Mouse (Mus musculus) heart, postnatal 0 days (tissue): ENCODE data around the gene Casc3. TPM values are rescaled to one million over a fixed set of nuclear protein-coding genes. Genes with fewer than 3 reads are reported as not detected.

Source experiments
- ATAC-seq: fragments of 200-750 bp; cut with Nextera tagmentation; 2 replicates; pipeline ENCODE4 v1.8.0; 2017; ENCODE audit warnings: low read depth, moderate number of reproducible peaks, moderate library complexity; ENCODE audit not compliant: insufficient read depth
- DNase-seq: peaks from one replicate; pipeline ENCODE4 v3.0.0-alpha.2; 2016; ENCODE audit warnings: low spot score
- H3K27ac ChIP-seq: fragments of 300-500 bp; sonication (generic); 2 replicates; pipeline ENCODE4 v1.5.1; 2014; ENCODE audit warnings: low read depth, mild to moderate bottlenecking
- H3K27me3 ChIP-seq: fragments of 300-500 bp; sonication (generic); 2 replicates; pipeline ENCODE4 v1.6.1; 2014; ENCODE audit warnings: low read length, mixed read lengths; ENCODE audit not compliant: control insufficient read depth, insufficient read depth
- H3K36me3 ChIP-seq: fragments of 300-500 bp; sonication (generic); replicated peaks from 2 replicates; pipeline ENCODE4 v1.6.1; 2014; ENCODE audit warnings: low read length, mixed read lengths; ENCODE audit not compliant: control insufficient read depth, insufficient read depth
- H3K4me1 ChIP-seq: fragments of 300-500 bp; sonication (generic); 2 replicates; pipeline ENCODE4 v1.6.1; 2014; ENCODE audit warnings: antibody characterized with exemption; ENCODE audit not compliant: control insufficient read depth, insufficient read depth
- H3K4me2 ChIP-seq: fragments of 300-500 bp; sonication (generic); 2 replicates; pipeline ENCODE4 v1.6.1; 2014; ENCODE audit warnings: low read depth, mild to moderate bottlenecking, low read length, moderate library complexity
- H3K4me3 ChIP-seq: fragments of 300-500 bp; sonication (generic); 2 replicates; pipeline ENCODE4 v1.5.1; 2014; ENCODE audit warnings: low read depth, low read length
- H3K9ac ChIP-seq: fragments of 300-500 bp; sonication (generic); replicated peaks from 2 replicates; pipeline ENCODE4 v1.6.1; 2014; ENCODE audit warnings: low read depth, low read length, mixed read lengths
- H3K9me3 ChIP-seq: fragments of 300-500 bp; sonication (generic); replicated peaks from 2 replicates; pipeline ENCODE4 v1.6.1; 2016; ENCODE audit warnings: low read length; ENCODE audit not compliant: control insufficient read depth
- CTCF ChIP-seq: IDR thresholded peaks from 2 replicates; pipeline ENCODE4 v1.5.1; 2016; ENCODE audit warnings: antibody characterized with exemption, control low read depth, low read depth
- EP300 ChIP-seq: IDR thresholded peaks from 2 replicates; pipeline ENCODE4 v1.6.1; 2016; ENCODE audit warnings: antibody characterized with exemption, low read depth
- WGBS: fragments of 180-500 bp; shearing (Covaris S2); extraction: QIAGEN DNeasy Blood & Tissue Kit; methylation state at CpG from one replicate; pipeline ENCODE4 v1.1.7; 2014; 5-methylcytosine and 5-hydroxymethylcytosine counted together
- polyA plus RNA-seq: library from polyadenylated mRNA; unstranded; fragments of >200 nt; fragmentation: Nextera tagmentation; extraction: Ambion mirVana; gene quantifications from 2 replicates; pipeline ENCODE4 v1.2.1, GENCODE M21; 2015
- total RNA-seq: library from RNA; depleted of rRNA; stranded (reverse); fragments of >200 nt; gene quantifications from 2 replicates; pipeline ENCODE4 v1.2.3, GENCODE M21; 2014; ENCODE audit warnings: low replicate concordance

Gene Casc3
- total and polyA plus RNA-seq, 2 experiments from 2014 or later, result 6.8 to 11.9 TPM

- peak; percentile 50 for ATAC-seq
- Histone ChIP-seq H3K27me3 (no peaks in the 10 kb centered on the region), H3K4me3 (no peak overlapping the region), H3K4me1 (0 out of 2 replicates have a peak, but pooled peaks cover 4% of the 10 kb centered on the region), H3K27ac (no peak overlapping the region), H3K36me3 (no peaks in the 10 kb centered on the region), H3K9ac (0 out of 2 replicates have a peak overlapping the region, but pooled peaks have one; percentile 6), H3K4me2 (peak overlapping the region; percentile 36; the same call in 1 of the 2 replicates), H3K9me3 (no peaks in the 10 kb centered on the region)
- TF ChIP-seq EP300 (no peak), CTCF (peak; percentile 3; the same call in 1 of the 2 replicates)
- peak; percentile 16 for DNase-seq
- WGBS, result 13% methylated on average over 19 of the region's 19 CpGs
These were observed 44.6 kb downstream of the Casc3 start for GRCm38 (mm10) chr11:98849196-98849894.

- Histone ChIP-seq H3K36me3 (no peaks in the 10 kb centered on the region), H3K27ac (no peak overlapping the region), H3K4me2 (no peak overlapping the region), H3K4me1 (0 out of 2 replicates have a peak, but pooled peaks cover 4% of the 10 kb centered on the region), H3K9ac (no peak overlapping the region), H3K4me3 (no peak overlapping the region), H3K9me3 (no peaks in the 10 kb centered on the region), H3K27me3 (no peaks in the 10 kb centered on the region)
- 66% methylated on average over 26 of the region's 26 CpGs for WGBS
- TF ChIP-seq EP300 (no peak), CTCF (no peak)
- no peak for DNase-seq
- ATAC-seq, result no peak
These were observed 45.7 kb downstream of the Casc3 start for GRCm38 (mm10) chr11:98850100-98851093.

- ATAC-seq (no peak), DNase-seq (no peak)
- TF ChIP-seq CTCF, result no peak
- TF ChIP-seq EP300, result no peak
- Histone ChIP-seq H3K36me3 (no peaks in the 10 kb centered on the region), H3K4me2 (no peak overlapping the region), H3K27ac (no peak overlapping the region), H3K9ac (no peak overlapping the region), H3K4me3 (no peak overlapping the region), H3K9me3 (no peaks in the 10 kb centered on the region), H3K4me1 (0 out of 2 replicates have a peak, but pooled peaks cover 3% of the 10 kb centered on the region), H3K27me3 (no peaks in the 10 kb centered on the region)
- 91% methylated on average over 8 of the region's 8 CpGs for WGBS
These were observed 49.4 kb downstream of the Casc3 start for GRCm38 (mm10) chr11:98854116-98854515.

GRCm38 (mm10) chr11:98854659-98855058 lies 50.0 kb downstream of the Casc3 start:
- Histone ChIP-seq H3K4me2 (no peak overlapping the region), H3K9me3 (no peaks in the 10 kb centered on the region), H3K36me3 (no peaks in the 10 kb centered on the region), H3K27me3 (no peaks in the 10 kb centered on the region), H3K27ac (no peak overlapping the region), H3K4me1 (no peaks in the 10 kb centered on the region), H3K9ac (no peak overlapping the region), H3K4me3 (no peak overlapping the region)
- ATAC-seq, result no peak
- TF ChIP-seq EP300 (no peak), CTCF (no peak)
- DNase-seq, result no peak
- 91% methylated on average over 2 of the region's 2 CpGs for WGBS

GRCm38 (mm10) chr11:98858759-98859731 lies 54.3 kb downstream of the Casc3 start:
- no peaks in the 10 kb centered on the region for H3K9me3 ChIP-seq
- H3K4me3 ChIP-seq, result no peak overlapping the region
- no peak overlapping the region for H3K4me2 ChIP-seq
- TF ChIP-seq CTCF (peak; percentile 91), EP300 (no peak)
- 0 out of 2 replicates have a peak, but pooled peaks cover 5% of the 10 kb centered on the region for H3K4me1 ChIP-seq
- ATAC-seq, result peak; percentile 48
- 27% methylated on average over 14 of the region's 14 CpGs for WGBS
- H3K36me3 ChIP-seq, result no peaks in the 10 kb centered on the region
- H3K27ac ChIP-seq, result no peak overlapping the region
- H3K27me3 ChIP-seq, result no peaks in the 10 kb centered on the region
- H3K9ac ChIP-seq, result no peak overlapping the region
- DNase-seq, result peak; percentile 85
